Mouse (Mus musculus): ENCODE results near the gene Trmt2a.

DNA sequence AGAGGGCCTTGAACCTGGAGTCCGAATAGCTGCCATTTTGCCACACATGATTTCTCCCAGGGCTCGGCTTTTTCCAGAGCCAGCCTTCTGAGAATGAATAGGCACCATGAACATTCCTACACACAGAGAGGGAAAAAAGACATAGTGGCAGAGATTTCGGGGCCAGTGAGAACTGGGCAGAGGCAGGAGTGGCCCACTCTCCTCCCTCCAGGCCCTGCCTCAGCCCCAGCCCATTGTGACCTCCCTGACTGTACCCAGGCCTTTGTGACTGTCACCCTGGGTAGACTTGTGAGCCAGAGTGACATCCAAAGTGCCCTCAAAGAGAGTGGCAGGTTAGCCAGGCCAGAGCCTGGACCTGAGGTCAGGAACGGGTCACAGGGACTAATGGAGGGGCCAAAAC, 30.9 kb upstream of the Trmt2a start, which contains the start of gene Ccdc188:
- TF ChIP-seq CTCF (conservative IDR thresholded peaks at IDR 0.05; ENCODE audit: low read length), result no peak
- TF ChIP-seq NANOG (IDR thresholded peaks at IDR 0.05; ENCODE audit: borderline replicate concordance, low read length), result no peak
- no peak for TF ChIP-seq POU5F1 (IDR thresholded peaks at IDR 0.05; ENCODE audit: borderline replicate concordance, low read length)
